Mouse (Mus musculus) stomach, postnatal 0 days (tissue): ENCODE results near the gene Cabp4.

Experiments
- CTCF ChIP-seq: IDR thresholded peaks from 2 replicates; pipeline ENCODE4 v1.5.1; 2016; ENCODE audit warnings: antibody characterized with exemption, low read depth, mild to moderate bottlenecking, moderate library complexity
- EP300 ChIP-seq: optimal IDR thresholded peaks from 2 replicates; pipeline ENCODE3; 2016; ENCODE audit warnings: antibody characterized with exemption

DNA sequence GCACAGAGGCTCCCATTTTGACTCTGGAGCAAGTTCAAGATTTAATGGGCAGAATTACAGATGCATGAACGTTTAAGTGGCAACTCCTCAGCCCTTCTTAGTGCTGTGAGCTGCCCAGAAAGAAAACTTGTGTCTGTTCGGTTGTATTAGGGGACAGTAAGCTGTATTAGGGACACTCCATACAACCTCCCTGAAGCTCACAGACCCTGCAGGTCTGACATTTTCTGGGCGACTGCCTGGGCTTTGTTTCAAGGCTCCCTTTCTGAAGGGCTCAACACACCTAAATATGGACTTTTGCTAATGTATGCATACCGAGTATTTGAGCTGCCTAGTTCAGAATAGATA lies 19.7 kb upstream of the Cabp4 start:
- TF ChIP-seq CTCF, result no peak
- TF ChIP-seq EP300, result no peak
